Mouse (Mus musculus): Measurements from ENCODE around the gene Clec4f.
"Not testable (repeated sequence)": the region's sequence is repeated elsewhere in the genome, so short reads cannot be mapped to it uniquely, and the experiment has no call there.

The Clec4f gene

GRCm38 (mm10) chr6:83634106-83634505 lies 21.9 kb downstream of the Clec4f start:
- DNase-seq (ENCODE audit: low read depth, low spot score), result not testable (repeated sequence)

DNA sequence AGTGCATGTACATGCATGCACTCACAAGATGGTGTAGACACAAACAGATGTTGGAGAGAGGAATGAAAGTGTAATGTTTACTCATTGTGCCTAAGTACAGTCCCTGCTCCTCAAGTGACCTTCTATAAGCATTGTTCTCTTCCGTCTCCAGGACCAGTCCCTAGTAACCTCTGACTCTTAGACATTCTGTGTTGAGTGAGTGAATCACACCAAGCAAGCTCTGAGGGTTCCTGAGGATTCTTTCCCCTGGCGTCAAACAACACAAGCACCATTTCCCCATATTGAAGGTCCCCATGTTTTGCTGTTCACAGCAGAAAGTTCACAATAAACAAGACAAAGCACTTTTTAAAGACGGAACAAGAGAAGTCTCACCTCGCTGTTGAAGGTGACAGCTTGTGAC lies 24.2 kb downstream of the Clec4f start:
- DNase-seq (ENCODE audit: low read depth, low spot score), result no peak

- no peak for DNase-seq (ENCODE audit: low read depth, low spot score)
Measured at GRCm38 (mm10) chr6:83626781-83627180, 29.2 kb downstream of the Clec4f start.

- no peak for DNase-seq (ENCODE audit: low read depth, low spot score)
Measured at GRCm38 (mm10) chr6:83619955-83620354, 36.0 kb downstream of the Clec4f start.

GRCm38 (mm10) chr6:83617581-83618335 lies 38.2 kb downstream of the Clec4f start:
- no peak for DNase-seq (ENCODE audit: low read depth, low spot score)

- peak; percentile 20 for DNase-seq (ENCODE audit: low read depth, low spot score)
Measured at GRCm38 (mm10) chr6:83616512-83616911, 39.5 kb downstream of the Clec4f start.

DNA sequence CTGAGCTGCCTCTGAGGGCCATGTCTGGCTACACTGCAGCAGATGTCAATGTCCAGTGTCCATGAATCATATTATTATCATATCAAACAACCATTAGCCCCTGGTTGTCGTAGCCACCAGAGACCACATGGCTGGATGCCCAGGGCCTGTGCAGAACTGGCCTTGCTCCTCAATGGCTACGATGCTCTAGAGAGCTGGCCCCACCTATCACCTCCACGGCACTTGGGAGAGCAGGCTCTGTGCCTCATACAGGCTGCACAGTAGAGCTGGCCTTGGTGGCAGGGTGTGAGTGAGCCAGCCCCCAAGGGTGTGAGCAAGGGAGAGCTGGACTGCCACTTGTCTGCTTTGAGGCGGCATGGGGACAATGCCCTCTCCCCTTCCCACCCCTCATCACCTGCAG lies 41.5 kb downstream of the Clec4f start:
- no peak for DNase-seq (ENCODE audit: low read depth, low spot score)

DNA sequence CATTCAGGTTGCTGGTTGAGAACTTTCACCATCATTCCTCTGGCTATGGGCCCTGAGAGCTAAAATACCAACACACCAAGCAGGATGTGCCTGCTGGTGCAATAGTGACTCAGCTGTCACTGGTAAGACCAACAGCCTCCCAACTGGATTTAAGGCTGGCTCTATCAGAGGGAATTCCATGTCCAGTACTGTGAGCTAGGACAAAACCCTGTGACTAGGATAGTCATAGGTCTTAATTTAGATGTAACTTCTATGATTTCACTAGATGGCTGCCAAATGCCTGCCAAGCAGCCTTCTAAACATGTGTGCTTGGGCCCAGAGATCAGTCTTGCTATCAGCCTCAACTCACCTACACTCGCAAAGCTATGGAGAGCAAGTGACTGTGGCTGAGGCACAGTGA lies 43.0 kb downstream of the Clec4f start:
- no peak for DNase-seq (ENCODE audit: low read depth, low spot score)

- no peak for DNase-seq (ENCODE audit: low read depth, low spot score)
Measured at GRCm38 (mm10) chr6:83599636-83600174, 56.3 kb downstream of the Clec4f start.

GRCm38 (mm10) chr6:83599060-83599550 lies 56.9 kb downstream of the Clec4f start:
- DNase-seq (ENCODE audit: low read depth, low spot score), result peak; percentile 29

- peak; percentile 39 for DNase-seq (ENCODE audit: low read depth, low spot score)
Measured at GRCm38 (mm10) chr6:83598646-83599045, 57.3 kb downstream of the Clec4f start.

GRCm38 (mm10) chr6:83597988-83598387 lies 58.0 kb downstream of the Clec4f start:
- DNase-seq (ENCODE audit: low read depth, low spot score), result no peak

DNA sequence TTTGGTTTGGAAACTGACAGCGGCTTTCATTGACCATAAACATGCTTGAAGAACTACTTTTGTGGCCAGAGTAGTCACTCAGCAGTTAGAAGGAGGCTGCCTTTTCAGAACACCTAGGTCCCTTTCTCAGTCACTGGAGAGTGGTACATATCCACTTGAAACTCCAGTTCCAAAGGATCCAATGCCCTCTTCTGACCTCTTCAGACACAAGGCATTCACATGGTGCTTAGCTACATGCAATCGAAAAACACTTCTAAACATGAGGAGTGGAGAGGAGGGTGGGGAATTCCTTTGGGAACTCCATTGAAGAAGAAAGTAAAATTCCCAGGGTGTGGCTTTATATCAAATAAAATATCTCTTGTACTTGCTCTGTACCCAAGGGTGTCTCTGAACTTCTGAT lies 61.0 kb downstream of the Clec4f start:
- DNase-seq (ENCODE audit: low read depth, low spot score), result no peak
